Mouse (Mus musculus) midbrain, embryonic 10.5 days (tissue): ENCODE measurements at regions not wholly inside any gene's neighbourhood (a gene's known extent, or its start where the extent isn't known, plus 50 kb on each side); places are given as distances from the start of the nearest gene placed in this dataset.

Experiments used
- DNase-seq: peaks from one replicate; pipeline ENCODE4 v3.0.0-alpha.2; 2017; ENCODE audit warnings: low spot score
- H3K27ac ChIP-seq: fragments of 300-500 bp; sonication (generic); replicated peaks from 2 replicates; pipeline ENCODE4 v1.5.1; 2016; ENCODE audit warnings: mild to moderate bottlenecking
- H3K27me3 ChIP-seq: fragments of 300-500 bp; sonication (generic); 2 replicates; pipeline ENCODE4 v1.6.1; 2016; ENCODE audit warnings: low read depth, mild to moderate bottlenecking; ENCODE audit not compliant: poor library complexity, severe bottlenecking
- H3K36me3 ChIP-seq: fragments of 300-500 bp; sonication (generic); 2 replicates; pipeline ENCODE4 v1.6.1; 2016; ENCODE audit warnings: mild to moderate bottlenecking, moderate library complexity
- H3K4me1 ChIP-seq: fragments of 300-500 bp; sonication (generic); 2 replicates; pipeline ENCODE4 v1.6.1; 2016
- H3K4me3 ChIP-seq: fragments of 300-500 bp; sonication (generic); 2 replicates; pipeline ENCODE4 v1.5.1; 2016; ENCODE audit warnings: mild to moderate bottlenecking, moderate library complexity
- H3K9me3 ChIP-seq: fragments of 300-500 bp; sonication (generic); replicated peaks from 2 replicates; pipeline ENCODE4 v1.6.1; 2016; ENCODE audit warnings: mild to moderate bottlenecking
- WGBS: fragments of 180-500 bp; shearing (Covaris S2); methylation state at CpG from one replicate; pipeline ENCODE4 v1.1.7; 2016; 5-methylcytosine and 5-hydroxymethylcytosine counted together

DNA sequence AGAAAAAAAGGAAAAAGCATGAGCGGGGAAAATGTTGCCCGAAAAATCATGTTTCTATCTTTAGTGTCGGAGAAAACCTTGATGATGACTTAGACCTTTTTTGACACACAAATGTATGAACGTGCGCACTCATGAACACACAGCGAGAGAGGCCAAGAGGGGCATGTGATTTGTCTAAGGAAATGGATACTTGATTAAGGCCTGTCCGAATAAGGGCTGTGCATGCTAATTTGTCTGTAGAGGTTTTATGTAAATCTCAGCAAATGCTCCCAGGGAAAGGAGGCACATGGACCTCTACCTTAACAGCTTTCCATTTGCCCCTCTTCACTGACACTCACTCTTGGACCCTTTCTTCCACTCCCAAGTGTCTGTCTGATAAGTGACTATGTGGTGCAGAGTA is 182.5 kb upstream of the Rgma start:
- no peak for DNase-seq
- H3K27me3 ChIP-seq, result no peaks in the 10 kb centered on the region
- WGBS, result 72% methylated on average over 7 of the region's 7 CpGs
- H3K36me3 ChIP-seq, result peaks cover 27% of the 10 kb centered on the region
- peak overlapping the region; percentile 94 for H3K27ac ChIP-seq
- no peak overlapping the region for H3K4me3 ChIP-seq
- peaks cover 68% of the 10 kb centered on the region for H3K4me1 ChIP-seq
- peaks cover 7% of the 10 kb centered on the region for H3K9me3 ChIP-seq

DNA sequence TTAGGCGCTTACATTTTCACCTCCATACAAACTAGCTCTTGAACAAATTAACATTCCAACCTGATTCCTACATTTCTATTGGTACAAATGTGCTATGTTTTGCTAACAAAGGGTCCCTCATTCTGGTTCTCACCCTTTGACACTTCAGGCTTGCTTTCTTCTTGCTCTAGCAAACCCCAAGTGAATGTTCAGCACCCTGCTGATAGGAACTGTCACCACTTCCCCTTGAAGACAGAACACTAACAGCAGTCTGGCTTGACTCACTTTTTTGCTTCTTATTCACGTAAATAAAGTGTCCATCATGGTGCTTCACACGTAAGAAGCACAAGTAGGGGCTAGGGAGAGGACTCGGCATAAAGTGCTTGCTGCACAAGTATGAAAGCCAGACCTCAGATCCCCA is 180.0 kb upstream of the Rgma start:
- peaks cover 22% of the 10 kb centered on the region for H3K9me3 ChIP-seq
- peak overlapping the region; percentile 94 for H3K27ac ChIP-seq
- 83% methylated on average over 4 of the region's 4 CpGs for WGBS
- no peak for DNase-seq
- H3K4me1 ChIP-seq, result peaks cover 45% of the 10 kb centered on the region
- peaks cover 39% of the 10 kb centered on the region for H3K36me3 ChIP-seq
- no peak overlapping the region for H3K4me3 ChIP-seq
- no peaks in the 10 kb centered on the region for H3K27me3 ChIP-seq

DNA sequence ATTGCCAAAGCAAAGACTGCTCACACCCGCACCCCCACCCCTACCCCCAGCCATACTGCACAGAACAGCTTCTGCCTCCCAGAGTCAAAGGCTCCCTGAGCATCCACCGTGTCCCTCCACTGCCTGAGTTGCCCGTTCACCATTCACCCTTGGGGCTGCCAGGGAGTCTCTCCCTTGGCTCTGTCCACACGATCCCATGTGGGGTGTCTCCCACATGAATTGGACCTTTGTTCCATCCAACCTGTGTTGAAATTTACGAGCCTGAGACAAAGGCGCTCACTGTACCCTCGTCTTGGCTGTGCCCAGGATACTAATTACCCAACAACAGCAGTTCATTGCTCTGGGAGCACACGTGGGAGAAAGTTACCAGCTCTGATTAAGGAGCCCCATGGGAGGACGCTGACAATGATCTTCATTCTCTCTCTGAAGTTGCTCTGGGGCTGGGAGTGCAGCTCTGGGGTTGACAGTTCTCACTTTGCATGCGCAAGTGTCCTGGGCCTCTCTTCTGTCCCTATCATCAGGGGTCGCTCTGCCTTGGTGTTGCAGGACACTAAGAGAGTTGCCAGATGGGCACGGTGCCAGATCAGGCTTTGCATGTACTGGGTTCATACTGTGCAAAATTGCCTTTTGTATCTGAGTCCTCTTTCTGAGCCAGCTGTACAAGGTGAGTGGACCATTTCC is 178.3 kb upstream of the Rgma start:
- peaks cover 22% of the 10 kb centered on the region for H3K9me3 ChIP-seq
- no peak for DNase-seq
- peaks cover 28% of the 10 kb centered on the region for H3K4me1 ChIP-seq
- H3K4me3 ChIP-seq, result no peak overlapping the region
- no peaks in the 10 kb centered on the region for H3K27me3 ChIP-seq
- 83% methylated on average over 12 of the region's 12 CpGs for WGBS
- H3K27ac ChIP-seq, result peak overlapping the region; percentile 50
- H3K36me3 ChIP-seq, result peaks cover 39% of the 10 kb centered on the region

DNA sequence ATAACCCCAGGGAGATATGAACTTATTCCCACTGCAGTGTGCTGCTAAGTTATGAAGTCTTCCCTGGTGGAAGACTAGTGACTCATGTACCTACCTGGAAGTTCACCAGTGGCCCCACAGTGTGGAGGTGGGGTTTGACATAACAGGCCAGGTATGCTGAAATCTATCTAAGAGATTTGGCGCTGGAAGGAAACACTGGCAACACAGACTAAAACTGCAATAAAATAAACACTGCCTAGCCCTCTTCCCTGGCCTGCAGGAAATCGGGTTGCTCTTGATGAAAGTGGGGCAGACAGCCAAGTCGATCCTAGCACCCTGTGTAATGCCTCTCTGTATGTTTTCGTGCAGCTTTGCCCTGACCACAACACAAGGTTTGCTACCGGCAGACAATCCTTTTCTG is 177.2 kb upstream of the Rgma start:
- WGBS, result 88% methylated on average over 5 of the region's 5 CpGs
- Histone ChIP-seq H3K27ac (peak overlapping the region; percentile 50), H3K27me3 (no peaks in the 10 kb centered on the region), H3K36me3 (peaks cover 39% of the 10 kb centered on the region), H3K4me3 (no peak overlapping the region), H3K9me3 (peaks cover 22% of the 10 kb centered on the region), H3K4me1 (peaks cover 18% of the 10 kb centered on the region)
- no peak for DNase-seq

GRCm38 (mm10) chr7:73199967-73200366 is 175.3 kb upstream of the Rgma start:
- WGBS, result 87% methylated on average over 6 of the region's 6 CpGs

GRCm38 (mm10) chr7:73201330-73201729 is 174.0 kb upstream of the Rgma start:
- H3K9me3 ChIP-seq, result peaks cover 30% of the 10 kb centered on the region
- DNase-seq, result no peak
- no peaks in the 10 kb centered on the region for H3K27me3 ChIP-seq
- H3K27ac ChIP-seq, result peak overlapping the region; percentile 9; the same call in 1 of the 2 replicates
- H3K4me3 ChIP-seq, result no peak overlapping the region
- peaks cover 33% of the 10 kb centered on the region for H3K36me3 ChIP-seq
- H3K4me1 ChIP-seq, result peaks cover 7% of the 10 kb centered on the region
- WGBS, result 79% methylated on average over 6 of the region's 6 CpGs

More at GRCm38 (mm10) chr7:73199967-73200366, 175.3 kb upstream of the Rgma start:
- DNase-seq, result no peak
- Histone ChIP-seq H3K4me3 (no peak overlapping the region), H3K27me3 (no peaks in the 10 kb centered on the region), H3K27ac (peak overlapping the region; percentile 47), H3K9me3 (peaks cover 26% of the 10 kb centered on the region), H3K4me1 (peaks cover 10% of the 10 kb centered on the region), H3K36me3 (peaks cover 37% of the 10 kb centered on the region)

GRCm38 (mm10) chr7:73206922-73207811 is 168.1 kb upstream of the Rgma start:
- no peak for DNase-seq
- peaks cover 14% of the 10 kb centered on the region; the same call in 1 of the 2 replicates for H3K9me3 ChIP-seq
- 62% methylated on average over 7 of the region's 7 CpGs for WGBS
- no peaks in the 10 kb centered on the region for H3K27me3 ChIP-seq
- H3K36me3 ChIP-seq, result peaks cover 10% of the 10 kb centered on the region; the same call in 1 of the 2 replicates
- peak overlapping the region; percentile 93 for H3K27ac ChIP-seq
- no peak overlapping the region for H3K4me3 ChIP-seq
- H3K4me1 ChIP-seq, result peaks cover 45% of the 10 kb centered on the region

DNA sequence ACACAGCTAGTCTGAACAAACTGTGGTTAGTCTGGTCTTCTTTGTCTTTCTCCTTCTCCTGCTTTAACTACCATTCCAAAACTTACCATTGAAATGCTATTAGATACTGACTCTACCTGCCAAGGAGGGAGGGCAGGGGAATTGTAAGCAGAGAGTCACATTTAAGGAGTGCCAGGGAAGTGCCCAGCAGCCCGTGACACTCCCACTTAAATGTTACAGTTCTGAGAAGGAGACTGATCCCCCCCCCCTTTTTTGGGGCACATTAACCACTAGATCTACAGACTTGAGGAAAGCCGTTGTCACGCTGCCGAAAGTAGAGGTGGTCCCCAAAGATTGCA is 166.9 kb upstream of the Rgma start:
- H3K4me3 ChIP-seq, result peak overlapping the region; percentile 24; the same call in 1 of the 2 replicates
- H3K9me3 ChIP-seq, result peaks cover 14% of the 10 kb centered on the region; the same call in 1 of the 2 replicates
- peaks cover 45% of the 10 kb centered on the region for H3K4me1 ChIP-seq
- H3K27ac ChIP-seq, result peak overlapping the region; percentile 93
- peaks cover 10% of the 10 kb centered on the region; the same call in 1 of the 2 replicates for H3K36me3 ChIP-seq
- DNase-seq, result no peak
- no peaks in the 10 kb centered on the region for H3K27me3 ChIP-seq
- WGBS, result 46% methylated on average over 4 of the region's 4 CpGs

DNA sequence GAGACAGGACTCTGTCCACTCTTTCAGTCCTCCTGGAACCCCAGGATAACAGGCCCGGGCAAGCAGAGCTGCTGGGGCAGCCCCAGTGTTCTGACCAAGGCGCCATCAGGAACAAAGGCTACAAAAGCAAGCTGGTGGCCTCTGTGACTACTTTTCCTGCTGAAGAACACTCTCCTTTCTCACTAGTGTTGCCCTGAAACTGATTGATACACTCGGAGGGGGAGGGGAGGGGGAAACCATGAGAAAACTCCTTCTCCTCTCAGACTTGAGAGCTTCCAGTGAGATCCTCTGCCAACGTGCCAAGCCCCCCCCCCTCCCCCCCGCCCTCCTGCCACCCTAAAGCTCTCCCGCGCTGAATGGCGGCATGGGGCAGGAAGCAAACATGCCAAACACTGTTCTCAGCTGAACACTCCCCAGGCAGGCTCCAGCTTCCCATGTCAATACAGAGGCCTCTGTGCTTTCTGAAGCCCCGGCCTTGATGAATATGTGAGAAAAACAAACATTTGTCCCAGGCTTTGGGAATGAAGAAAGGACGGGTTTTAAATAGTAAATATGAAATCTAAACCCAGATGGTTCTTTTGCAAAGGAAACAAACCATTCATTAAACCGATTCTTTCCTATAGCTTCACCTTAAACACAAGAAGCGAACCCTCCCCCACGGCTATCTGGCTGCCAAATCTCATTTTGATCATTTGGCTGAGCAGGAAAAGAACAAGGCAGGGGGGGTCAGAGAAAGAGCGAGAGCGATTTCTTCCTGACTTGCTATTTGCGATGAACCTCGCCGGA is 166.3 kb upstream of the Rgma start:
- peaks cover 45% of the 10 kb centered on the region for H3K4me1 ChIP-seq
- H3K27ac ChIP-seq, result peak overlapping the region; percentile 93
- DNase-seq, result peak; percentile 71
- peaks cover 7% of the 10 kb centered on the region; the same call in 1 of the 2 replicates for H3K36me3 ChIP-seq
- H3K9me3 ChIP-seq, result peaks cover 13% of the 10 kb centered on the region; the same call in 1 of the 2 replicates
- H3K27me3 ChIP-seq, result no peaks in the 10 kb centered on the region
- H3K4me3 ChIP-seq, result peak overlapping the region; percentile 24
- WGBS, result 17% methylated on average over 18 of the region's 18 CpGs

DNA sequence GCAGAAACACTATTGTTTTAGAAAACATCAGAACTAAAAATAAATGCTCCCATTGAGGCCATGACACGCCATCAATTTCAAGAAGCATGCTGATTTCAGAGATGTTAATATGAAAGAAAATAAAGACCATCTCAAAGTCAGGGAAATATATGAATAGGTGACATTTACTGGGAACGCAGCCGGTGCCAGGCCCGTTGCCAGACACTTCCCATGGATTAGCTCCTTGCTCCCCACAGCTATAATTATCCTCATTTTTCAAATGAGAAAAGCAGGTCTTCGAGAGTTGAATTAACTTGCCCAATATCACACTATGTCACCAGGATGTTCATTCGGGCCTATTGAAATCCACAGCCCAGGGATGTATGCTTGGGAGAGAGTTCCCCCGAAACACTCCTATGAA is 165.2 kb upstream of the Rgma start:
- no peaks in the 10 kb centered on the region for H3K27me3 ChIP-seq
- peak overlapping the region; percentile 93 for H3K27ac ChIP-seq
- no peak for DNase-seq
- H3K9me3 ChIP-seq, result peaks cover 2% of the 10 kb centered on the region; the same call in 1 of the 2 replicates
- H3K4me3 ChIP-seq, result no peak overlapping the region
- H3K36me3 ChIP-seq, result no peaks in the 10 kb centered on the region
- H3K4me1 ChIP-seq, result peaks cover 45% of the 10 kb centered on the region
- WGBS, result 90% methylated on average over 7 of the region's 7 CpGs

GRCm38 (mm10) chr7:73222237-73222915 is 152.9 kb upstream of the Rgma start:
- 10% methylated on average over 4 of the region's 4 CpGs for WGBS
- peak overlapping the region; percentile 90 for H3K27ac ChIP-seq
- no peaks in the 10 kb centered on the region for H3K9me3 ChIP-seq
- peak; percentile 69 for DNase-seq
- H3K36me3 ChIP-seq, result no peaks in the 10 kb centered on the region
- peaks cover 60% of the 10 kb centered on the region for H3K4me1 ChIP-seq
- H3K27me3 ChIP-seq, result no peaks in the 10 kb centered on the region
- peak overlapping the region; percentile 18; the same call in 1 of the 2 replicates for H3K4me3 ChIP-seq
